Mouse (Mus musculus) liver, embryonic 14.5 days (tissue): ENCODE data around the gene Rad51b. TPM values are rescaled to one million over a fixed set of nuclear protein-coding genes. Genes with fewer than 3 reads are reported as not detected.

Source experiments
- ATAC-seq: fragments of 200-750 bp; cut with Nextera tagmentation; 2 replicates; pipeline ENCODE4 v1.8.0; 2017; ENCODE audit warnings: moderate number of reproducible peaks, mild to moderate bottlenecking, moderate library complexity; ENCODE audit not compliant: insufficient read depth
- DNase-seq, 3 experiments: peaks; one replicate each; pipeline ENCODE4 v3.0.0-alpha.2; 2012 to 2013; ENCODE audit warnings: low read depth in 3 of 3, low spot score in 3 of 3
- H3K27ac ChIP-seq: fragments of 300-500 bp; sonication (generic); 2 replicates; pipeline ENCODE4 v1.5.1; 2014; ENCODE audit warnings: moderate library complexity, mild to moderate bottlenecking, control low read depth, inconsistent platforms
- H3K27me3 ChIP-seq: fragments of 300-500 bp; sonication (generic); 2 replicates; pipeline ENCODE4 v1.6.1; 2014; ENCODE audit warnings: mild to moderate bottlenecking, low read length, moderate library complexity; ENCODE audit not compliant: control insufficient read depth, insufficient read depth
- H3K36me3 ChIP-seq: fragments of 300-500 bp; sonication (generic); replicated peaks from 2 replicates; pipeline ENCODE4 v1.6.1; 2014; ENCODE audit warnings: low read depth; ENCODE audit not compliant: control insufficient read depth, insufficient read depth
- H3K4me1 ChIP-seq, 2 experiments: fragments of 200-500 bp in 1 of 2; fragments of 300-500 bp in 1 of 2; sonication (generic) in 1 of 2; replicated peaks; 2 replicates each; pipeline ENCODE4 v1.6.1; 2012 to 2014; ENCODE audit warnings: antibody characterized with exemption in 1 of 2, inconsistent platforms in 1 of 2, low read length in 1 of 2; ENCODE audit not compliant: control insufficient read depth in 2 of 2, insufficient read depth in 2 of 2
- H3K4me2 ChIP-seq: fragments of 300-500 bp; sonication (generic); 2 replicates; pipeline ENCODE4 v1.6.1; 2014; ENCODE audit warnings: low read depth, mild to moderate bottlenecking, control low read depth, moderate library complexity
- H3K4me3 ChIP-seq, 2 experiments: fragments of 200-500 bp in 1 of 2; fragments of 300-500 bp in 1 of 2; sonication (generic) in 1 of 2; 2 replicates each; pipeline ENCODE4 v1.5.1; 2012 to 2014; ENCODE audit warnings: low read depth in 2 of 2, low read length in 2 of 2, mild to moderate bottlenecking in 2 of 2, control low read depth in 1 of 2, inconsistent platforms in 1 of 2, moderate library complexity in 1 of 2; ENCODE audit not compliant: insufficient read depth in 1 of 2
- H3K9ac ChIP-seq: fragments of 300-500 bp; sonication (generic); replicated peaks from 2 replicates; pipeline ENCODE4 v1.6.1; 2014; ENCODE audit warnings: mild to moderate bottlenecking, control low read depth, moderate library complexity
- H3K9me3 ChIP-seq: fragments of 300-500 bp; sonication (generic); 2 replicates; pipeline ENCODE4 v1.6.1; 2016; ENCODE audit warnings: low read length, mixed read lengths; ENCODE audit not compliant: control insufficient read depth
- CTCF ChIP-seq: IDR thresholded peaks from 2 replicates; pipeline ENCODE4 v1.5.1; 2016; ENCODE audit warnings: antibody characterized with exemption, low read depth, control low read depth
- EP300 ChIP-seq: IDR thresholded peaks from 2 replicates; pipeline ENCODE4 v1.6.1; 2016; ENCODE audit warnings: antibody characterized with exemption, low read depth
- WGBS: fragments of 180-500 bp; shearing (Covaris S2); extraction: QIAGEN DNeasy Blood & Tissue Kit; methylation state at CpG from one replicate; pipeline ENCODE4 v1.1.7; 2014; ENCODE audit not compliant: insufficient replicate concordance; 5-methylcytosine and 5-hydroxymethylcytosine counted together
- polyA plus RNA-seq, 2 experiments: library from polyadenylated mRNA; depleted of rRNA in 1 of 2; stranded (reverse) in 1 of 2; unstranded in 1 of 2; fragments of >200 nt; fragmentation: Nextera tagmentation in 1 of 2; extraction: Ambion mirVana in 1 of 2; gene quantifications; 2 replicates each; pipeline versions ENCODE4 v1.2.1 to v1.2.3; 2012 to 2014

Rad51b gene
- polyA plus RNA-seq, 2 experiments, result 2.3 to 5.1 TPM

GRCm38 (mm10) chr12:79804776-79805524 lies 507.9 kb downstream of the Rad51b start:
- Histone ChIP-seq H3K27ac (no peak overlapping the region), H3K27me3 (no peaks in the 10 kb centered on the region), H3K9ac (no peak overlapping the region), H3K4me2 (no peak overlapping the region), H3K9me3 (no peaks in the 10 kb centered on the region), H3K4me1 (peaks cover 0 to 4% of the 10 kb centered on the region in 2 experiments; a peak in 2 of 4 replicates), H3K36me3 (no peaks in the 10 kb centered on the region), H3K4me3 (no peak overlapping the region)
- TF ChIP-seq CTCF, result no peak
- DNase-seq (no peak), ATAC-seq (no peak)
- 71% methylated on average over 8 of the region's 8 CpGs for WGBS

- TF ChIP-seq EP300, result no peak
- Histone ChIP-seq H3K4me3 (no peak overlapping the region), H3K9me3 (no peaks in the 10 kb centered on the region), H3K36me3 (no peaks in the 10 kb centered on the region), H3K4me2 (no peak overlapping the region), H3K9ac (no peak overlapping the region), H3K27me3 (no peaks in the 10 kb centered on the region), H3K27ac (no peak overlapping the region), H3K4me1 (peaks cover 0 to 4% of the 10 kb centered on the region in 2 experiments; a peak in 2 of 4 replicates)
- DNase-seq, result no peak
- WGBS, result 76% methylated on average over 4 of the region's 4 CpGs
- ATAC-seq, result no peak
Observed at GRCm38 (mm10) chr12:79806990-79807389, 509.9 kb downstream of the Rad51b start.

- Histone ChIP-seq H3K36me3 (no peaks in the 10 kb centered on the region), H3K27me3 (no peaks in the 10 kb centered on the region), H3K4me3 (no peak overlapping the region), H3K4me2 (no peak overlapping the region), H3K9ac (no peak overlapping the region), H3K27ac (no peak overlapping the region), H3K4me1 (peaks cover 0 to 6% of the 10 kb centered on the region in 2 experiments; a peak in 2 of 4 replicates), H3K9me3 (no peaks in the 10 kb centered on the region)
- no peak for TF ChIP-seq EP300
- TF ChIP-seq CTCF, result no peak
- DNase-seq, result no peak
- 48% methylated on average over 10 of the region's 10 CpGs for WGBS
- no peak for ATAC-seq
Observed at GRCm38 (mm10) chr12:79807410-79807847, 510.3 kb downstream of the Rad51b start.

GRCm38 (mm10) chr12:79807938-79808401 lies 510.9 kb downstream of the Rad51b start:
- no peak overlapping the region for H3K27ac ChIP-seq
- 76% methylated on average over 8 of the region's 8 CpGs for WGBS
- H3K4me2 ChIP-seq, result no peak overlapping the region
- DNase-seq (no peak), ATAC-seq (no peak)
- peaks cover 0 to 7% of the 10 kb centered on the region in 2 experiments; a peak in 2 of 4 replicates for H3K4me1 ChIP-seq
- TF ChIP-seq CTCF (no peak), EP300 (no peak)
- no peaks in the 10 kb centered on the region for H3K36me3 ChIP-seq
- H3K4me3 ChIP-seq, result no peak overlapping the region
- no peaks in the 10 kb centered on the region for H3K27me3 ChIP-seq
- H3K9me3 ChIP-seq, result no peaks in the 10 kb centered on the region
- no peak overlapping the region for H3K9ac ChIP-seq
